Mouse (Mus musculus): ENCODE results near the gene Il17re. TPM values are rescaled to one million over a fixed set of nuclear protein-coding genes. Genes with fewer than 3 reads are reported as not detected.
A peak's percentile ranks its signal among the peaks of the same experiment; 100 is the strongest.

Gene Il17re
- polyA plus RNA-seq, 1 experiment = 10.0 TPM

DNA sequence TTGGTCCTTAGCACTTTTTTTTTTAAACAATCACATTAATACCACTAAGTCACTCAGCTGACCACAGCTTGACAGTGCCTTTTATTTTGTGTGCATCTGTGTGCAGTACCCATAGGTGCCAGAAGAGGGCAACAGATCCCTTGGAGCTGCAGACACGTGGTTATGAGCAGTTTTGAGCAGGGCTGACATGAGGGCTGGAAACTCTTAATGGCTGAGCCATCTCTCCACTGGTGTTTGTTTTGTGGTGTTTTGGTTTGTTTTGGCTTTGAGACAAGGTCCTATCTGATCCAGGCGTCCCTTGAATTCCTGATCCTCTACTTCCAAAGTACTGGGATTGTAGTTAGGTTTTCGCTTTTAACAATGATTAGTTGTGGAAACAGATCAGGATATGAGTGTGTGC lies 30.9 kb upstream of the Il17re start:
- TF ChIP-seq CTCF (IDR thresholded peaks at IDR 0.05; ENCODE audit: control insufficient read depth, insufficient read depth, low read length) (peak; percentile 61), POLR2A (IDR thresholded peaks at IDR 0.05; ENCODE audit: borderline replicate concordance, control insufficient read depth, low read depth, low read length) (no peak)
- 61% methylated on average over 3 of the region's 3 CpGs for WGBS
- H3K27ac ChIP-seq (ENCODE audit: control insufficient read depth, insufficient read depth, low read depth, low read length, poor library complexity) = no peak overlapping the region

DNA sequence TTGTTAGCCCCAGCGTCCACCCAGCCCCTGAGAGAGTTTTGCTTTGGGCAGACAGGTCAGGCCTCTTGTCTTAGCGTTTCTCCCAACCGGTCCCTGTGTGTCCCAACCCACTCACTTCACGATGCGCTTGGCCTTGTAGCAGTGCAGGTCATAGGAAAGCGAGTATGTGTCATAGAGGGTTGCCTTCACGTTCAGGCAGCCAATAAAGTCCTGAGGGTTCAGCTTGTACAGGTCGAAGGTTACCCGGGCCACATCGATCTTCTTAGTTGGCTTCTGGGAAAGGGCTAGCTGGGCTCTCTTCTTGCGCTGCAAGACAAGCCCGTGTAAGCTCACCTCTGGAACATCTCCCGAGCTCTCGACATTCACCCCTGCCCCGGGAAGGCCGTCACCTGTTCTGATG lies 30.3 kb upstream of the Il17re start:
- TF ChIP-seq POLR2A (IDR thresholded peaks at IDR 0.05; ENCODE audit: borderline replicate concordance, control insufficient read depth, low read depth, low read length) (no peak), CTCF (IDR thresholded peaks at IDR 0.05; ENCODE audit: control insufficient read depth, insufficient read depth, low read length) (no peak)

More for the DNA sequence above, 30.9 kb upstream of the Il17re start:
- no peak overlapping the region for H3K4me3 ChIP-seq (replicated peaks; ENCODE audit: control insufficient read depth, low read depth, low read length)
- H3K4me1 ChIP-seq (ENCODE audit: control insufficient read depth, insufficient read depth, low read length) = no peaks in the 10 kb centered on the region

DNA sequence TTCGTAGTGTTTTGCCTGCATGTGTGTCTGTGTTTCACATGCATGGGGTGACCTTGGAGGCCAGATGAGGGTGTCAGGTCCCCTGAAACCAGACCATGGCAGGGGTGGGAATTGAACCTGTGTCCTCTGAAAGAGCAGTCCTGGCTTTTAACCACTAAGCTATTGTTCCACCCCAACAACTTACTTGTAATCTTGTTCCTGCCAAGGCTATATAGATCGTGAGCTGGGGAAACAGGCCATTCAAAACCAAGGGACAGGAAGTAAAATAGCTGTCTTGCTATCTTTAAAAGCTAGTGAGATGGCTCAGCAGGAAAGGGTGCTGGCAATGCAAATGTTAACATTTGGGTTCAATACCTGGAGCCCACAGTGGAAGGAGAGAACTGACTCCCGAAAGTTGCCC lies 28.3 kb upstream of the Il17re start:
- 46% methylated on average over 3 of the region's 3 CpGs for WGBS

More for the DNA sequence above, 30.3 kb upstream of the Il17re start:
- Histone ChIP-seq H3K4me1 (ENCODE audit: control insufficient read depth, insufficient read depth, low read length) (no peaks in the 10 kb centered on the region), H3K4me3 (replicated peaks; ENCODE audit: control insufficient read depth, low read depth, low read length) (no peak overlapping the region), H3K27ac (ENCODE audit: control insufficient read depth, insufficient read depth, low read depth, low read length, poor library complexity) (no peak overlapping the region)
- WGBS = 88% methylated on average over 16 of the region's 16 CpGs

DNA sequence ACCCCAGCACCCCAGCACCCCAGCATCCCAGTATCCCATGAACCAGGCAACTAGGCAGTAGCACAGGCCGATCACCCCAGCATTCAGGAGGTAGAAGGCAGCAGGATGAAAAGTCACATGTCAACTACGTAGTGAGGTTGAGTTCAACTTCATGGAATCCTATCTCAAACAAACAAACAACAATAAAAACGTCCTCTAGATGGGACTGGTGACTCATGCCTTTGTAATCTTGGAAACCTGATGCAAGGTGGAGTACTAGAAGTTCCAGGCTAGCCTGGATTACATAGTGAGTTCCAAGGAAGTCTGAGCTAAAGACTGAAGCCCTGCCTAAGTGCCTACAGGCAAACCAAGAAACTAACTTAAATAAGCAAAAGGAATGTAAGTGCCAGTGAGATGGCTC lies 27.4 kb upstream of the Il17re start:
- TF ChIP-seq CTCF (IDR thresholded peaks at IDR 0.05; ENCODE audit: control insufficient read depth, insufficient read depth, low read length) (no peak), POLR2A (IDR thresholded peaks at IDR 0.05; ENCODE audit: borderline replicate concordance, control insufficient read depth, low read depth, low read length) (no peak)
- H3K4me1 ChIP-seq (ENCODE audit: control insufficient read depth, insufficient read depth, low read length) = no peaks in the 10 kb centered on the region
- H3K4me3 ChIP-seq (replicated peaks; ENCODE audit: control insufficient read depth, low read depth, low read length) = no peak overlapping the region
- no peak overlapping the region for H3K27ac ChIP-seq (ENCODE audit: control insufficient read depth, insufficient read depth, low read depth, low read length, poor library complexity)
- 56% methylated on average over 3 of the region's 3 CpGs for WGBS

More for the DNA sequence above, 28.3 kb upstream of the Il17re start:
- Histone ChIP-seq H3K4me1 (ENCODE audit: control insufficient read depth, insufficient read depth, low read length) (no peaks in the 10 kb centered on the region), H3K4me3 (replicated peaks; ENCODE audit: control insufficient read depth, low read depth, low read length) (no peak overlapping the region), H3K27ac (ENCODE audit: control insufficient read depth, insufficient read depth, low read depth, low read length, poor library complexity) (no peak overlapping the region)
- no peak for TF ChIP-seq CTCF (IDR thresholded peaks at IDR 0.05; ENCODE audit: control insufficient read depth, insufficient read depth, low read length)

DNA sequence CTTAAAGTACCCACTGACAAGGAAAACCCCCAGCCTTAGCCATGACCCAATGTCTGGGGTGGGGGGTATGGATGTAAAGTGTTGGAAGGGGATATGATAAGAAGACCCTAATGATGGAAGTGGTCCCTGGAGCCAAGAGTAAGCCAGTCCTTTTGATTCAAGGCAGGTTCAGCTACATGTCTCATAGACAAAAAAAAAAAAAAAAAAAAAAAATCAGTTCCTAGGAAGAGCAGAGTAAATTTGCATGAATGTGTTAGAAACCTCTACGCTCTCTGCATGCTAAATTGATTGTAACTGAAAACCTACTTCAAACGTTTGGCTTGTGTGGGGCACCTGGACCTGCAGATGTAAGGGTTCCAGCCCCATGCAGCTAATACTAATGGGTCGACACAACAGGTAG lies 26.5 kb upstream of the Il17re start:
- Histone ChIP-seq H3K4me3 (replicated peaks; ENCODE audit: control insufficient read depth, low read depth, low read length) (no peak overlapping the region), H3K27ac (ENCODE audit: control insufficient read depth, insufficient read depth, low read depth, low read length, poor library complexity) (no peak overlapping the region), H3K4me1 (ENCODE audit: control insufficient read depth, insufficient read depth, low read length) (no peaks in the 10 kb centered on the region)
- 64% methylated on average over 3 of the region's 3 CpGs for WGBS
- TF ChIP-seq CTCF (IDR thresholded peaks at IDR 0.05; ENCODE audit: control insufficient read depth, insufficient read depth, low read length) (no peak), POLR2A (IDR thresholded peaks at IDR 0.05; ENCODE audit: borderline replicate concordance, control insufficient read depth, low read depth, low read length) (no peak)

DNA sequence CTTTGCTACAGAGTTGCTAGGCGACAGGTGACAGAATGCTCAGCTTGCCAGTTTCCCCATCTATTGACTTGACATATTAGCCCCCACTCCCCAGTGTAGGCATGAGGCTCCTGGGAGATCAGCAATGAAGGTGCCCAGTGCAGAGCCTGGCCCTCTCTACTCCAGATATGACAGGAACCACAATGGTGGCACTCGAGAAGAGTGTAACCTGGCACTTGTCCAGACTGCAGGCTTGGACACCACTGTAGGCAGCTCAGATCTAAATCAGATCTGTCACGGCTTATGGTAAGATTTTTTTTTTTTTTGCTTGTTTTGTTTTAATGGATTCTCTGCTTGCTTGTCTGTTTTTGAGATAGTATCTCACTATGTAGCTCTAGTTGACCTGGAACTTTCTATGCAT lies 24.6 kb upstream of the Il17re start:
- TF ChIP-seq POLR2A (IDR thresholded peaks at IDR 0.05; ENCODE audit: borderline replicate concordance, control insufficient read depth, low read depth, low read length) (no peak), CTCF (IDR thresholded peaks at IDR 0.05; ENCODE audit: control insufficient read depth, insufficient read depth, low read length) (no peak)
- H3K4me3 ChIP-seq (replicated peaks; ENCODE audit: control insufficient read depth, low read depth, low read length) = no peak overlapping the region
- no peak overlapping the region for H3K27ac ChIP-seq (ENCODE audit: control insufficient read depth, insufficient read depth, low read depth, low read length, poor library complexity)
- WGBS = 50% methylated on average over 3 of the region's 3 CpGs
- H3K4me1 ChIP-seq (ENCODE audit: control insufficient read depth, insufficient read depth, low read length) = no peaks in the 10 kb centered on the region

DNA sequence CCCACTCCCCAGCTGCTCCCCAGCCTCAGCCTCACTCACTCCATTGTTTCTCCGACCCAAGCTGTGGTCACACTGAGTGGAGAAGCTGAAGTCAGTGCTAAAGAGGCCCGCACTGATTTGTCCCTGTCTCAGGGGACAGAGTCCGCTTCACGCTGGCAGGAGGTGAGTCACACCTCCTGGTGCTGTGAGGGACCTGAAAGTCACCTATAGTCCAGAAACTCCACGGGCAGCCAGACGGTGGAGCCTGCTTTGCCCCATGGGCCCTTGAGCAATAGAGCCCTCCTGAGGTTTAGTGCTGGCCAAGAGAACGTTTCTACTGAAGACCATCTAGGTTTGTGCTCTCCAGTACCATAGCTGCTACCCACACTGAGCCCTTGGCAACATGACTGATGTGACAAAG lies 23.6 kb upstream of the Il17re start:
- no peak overlapping the region for H3K27ac ChIP-seq (ENCODE audit: control insufficient read depth, insufficient read depth, low read depth, low read length, poor library complexity)
- WGBS = 65% methylated on average over 7 of the region's 7 CpGs
- TF ChIP-seq CTCF (IDR thresholded peaks at IDR 0.05; ENCODE audit: control insufficient read depth, insufficient read depth, low read length) = no peak
- TF ChIP-seq POLR2A (IDR thresholded peaks at IDR 0.05; ENCODE audit: borderline replicate concordance, control insufficient read depth, low read depth, low read length) = no peak
- no peak overlapping the region for H3K4me3 ChIP-seq (replicated peaks; ENCODE audit: control insufficient read depth, low read depth, low read length)
- no peaks in the 10 kb centered on the region for H3K4me1 ChIP-seq (ENCODE audit: control insufficient read depth, insufficient read depth, low read length)

DNA sequence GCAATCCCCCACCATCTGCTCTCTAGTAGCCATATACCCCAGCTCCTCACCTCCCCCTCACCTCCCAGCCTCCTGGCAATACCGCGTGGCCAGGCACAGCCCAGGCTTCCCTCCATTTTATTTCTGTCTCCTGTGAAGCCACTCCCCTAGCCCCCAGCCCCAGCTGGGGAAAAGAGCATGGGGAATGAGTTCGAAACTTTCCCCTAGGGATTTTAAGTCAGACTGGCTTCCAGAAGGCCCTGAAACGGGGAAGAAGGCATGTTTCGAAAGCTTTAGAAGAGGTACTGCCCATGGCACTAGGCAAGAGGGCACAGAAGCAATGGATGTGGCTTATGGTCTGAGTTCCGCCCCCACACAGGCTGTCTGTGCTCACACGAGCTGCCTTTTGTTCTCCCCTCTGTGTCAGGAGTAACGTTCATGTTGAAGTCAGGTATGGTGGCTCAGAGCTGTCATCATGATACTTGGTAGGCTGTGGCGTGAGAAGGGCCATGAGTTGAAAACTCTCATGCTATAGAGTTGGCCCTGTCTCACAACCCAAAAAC lies 22.5 kb upstream of the Il17re start, which contains the start of gene Cidec:
Gene Cidec, minus strand, starts transcription at position 97 of the 542 bp plus-strand sequence.
- H3K27ac ChIP-seq (ENCODE audit: control insufficient read depth, insufficient read depth, low read depth, low read length, poor library complexity) = no peak within 1 kb of the TSS
- no peaks in the 10 kb centered on the region for H3K4me1 ChIP-seq (ENCODE audit: control insufficient read depth, insufficient read depth, low read length)
- TF ChIP-seq POLR2A (IDR thresholded peaks at IDR 0.05; ENCODE audit: borderline replicate concordance, control insufficient read depth, low read depth, low read length) = no peak
- no peak for TF ChIP-seq CTCF (IDR thresholded peaks at IDR 0.05; ENCODE audit: control insufficient read depth, insufficient read depth, low read length)
- WGBS = 66% methylated on average over 9 of the region's 9 CpGs
- no peak within 1 kb of the TSS for H3K4me3 ChIP-seq (replicated peaks; ENCODE audit: control insufficient read depth, low read depth, low read length)

DNA sequence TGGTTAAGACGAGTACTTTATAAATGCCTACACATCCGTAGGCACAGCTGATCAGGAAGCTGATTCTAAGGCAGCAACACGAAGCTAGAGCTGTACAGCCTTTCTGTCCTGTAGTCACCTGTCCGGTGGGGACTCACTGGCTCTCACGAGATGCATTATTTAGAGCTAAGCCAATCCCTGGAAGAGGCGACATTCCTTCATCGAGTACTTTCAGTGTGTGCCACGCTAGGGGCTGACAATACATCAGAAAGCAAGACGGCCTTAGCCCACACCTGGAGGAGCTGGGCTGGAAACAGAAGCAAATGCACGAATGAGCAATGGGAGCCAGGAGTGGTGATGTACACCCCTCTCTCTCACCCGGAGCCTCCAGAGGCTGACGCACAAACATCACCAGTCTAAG lies 21.1 kb upstream of the Il17re start:
- WGBS = 78% methylated on average over 12 of the region's 12 CpGs

More for the DNA sequence above, 21.1 kb upstream of the Il17re start:
- TF ChIP-seq CTCF (IDR thresholded peaks at IDR 0.05; ENCODE audit: control insufficient read depth, insufficient read depth, low read length) (no peak), POLR2A (IDR thresholded peaks at IDR 0.05; ENCODE audit: borderline replicate concordance, control insufficient read depth, low read depth, low read length) (no peak)
- H3K4me3 ChIP-seq (replicated peaks; ENCODE audit: control insufficient read depth, low read depth, low read length) = no peak overlapping the region
- H3K27ac ChIP-seq (ENCODE audit: control insufficient read depth, insufficient read depth, low read depth, low read length, poor library complexity) = no peak overlapping the region
- no peaks in the 10 kb centered on the region for H3K4me1 ChIP-seq (ENCODE audit: control insufficient read depth, insufficient read depth, low read length)

Measured in bone marrow, adult 2 months (tissue).